Mouse (Mus musculus) forelimb bud, embryonic 11.5 days (tissue): ENCODE data around the gene Iqgap2.

Experiments used
- DNase-seq: peaks from one replicate; pipeline ENCODE4 v3.0.0-alpha.2; 2012; ENCODE audit warnings: low read depth, low spot score

The Iqgap2 gene

GRCm38 (mm10) chr13:95657171-95657570, 234.6 kb downstream of the Iqgap2 start:
- DNase-seq = no peak

GRCm38 (mm10) chr13:95655284-95655683, 236.4 kb downstream of the Iqgap2 start:
- no peak for DNase-seq

- DNase-seq = no peak
These were observed 238.0 kb downstream of the Iqgap2 start for GRCm38 (mm10) chr13:95653696-95654095.

GRCm38 (mm10) chr13:95651870-95652668, 239.7 kb downstream of the Iqgap2 start:
- DNase-seq = no peak

GRCm38 (mm10) chr13:95649941-95650340, 241.8 kb downstream of the Iqgap2 start:
- DNase-seq = no peak

- DNase-seq = no peak
These were observed 244.5 kb downstream of the Iqgap2 start for GRCm38 (mm10) chr13:95647248-95647647.

- no peak for DNase-seq
These were observed 245.0 kb downstream of the Iqgap2 start for GRCm38 (mm10) chr13:95646687-95647111.

GRCm38 (mm10) chr13:95643740-95644139, 248.0 kb downstream of the Iqgap2 start:
- DNase-seq = no peak

GRCm38 (mm10) chr13:95641061-95641986, 250.4 kb downstream of the Iqgap2 start:
- DNase-seq = no peak

GRCm38 (mm10) chr13:95640408-95640807, 251.3 kb downstream of the Iqgap2 start:
- no peak for DNase-seq

GRCm38 (mm10) chr13:95639336-95640116, 252.2 kb downstream of the Iqgap2 start:
- no peak for DNase-seq

- DNase-seq = no peak
These were observed 252.8 kb downstream of the Iqgap2 start for GRCm38 (mm10) chr13:95638894-95639293.

GRCm38 (mm10) chr13:95637737-95638136, 254.0 kb downstream of the Iqgap2 start:
- DNase-seq = no peak

GRCm38 (mm10) chr13:95635301-95635700, 256.4 kb downstream of the Iqgap2 start:
- no peak for DNase-seq

GRCm38 (mm10) chr13:95634451-95634850, 257.3 kb downstream of the Iqgap2 start:
- DNase-seq = no peak

GRCm38 (mm10) chr13:95633384-95633783, 258.3 kb downstream of the Iqgap2 start:
- DNase-seq = no peak

- DNase-seq = no peak
These were observed 259.6 kb downstream of the Iqgap2 start for GRCm38 (mm10) chr13:95632144-95632543.

GRCm38 (mm10) chr13:95630747-95631146, 261.0 kb downstream of the Iqgap2 start:
- DNase-seq = no peak

GRCm38 (mm10) chr13:95629751-95630150, 262.0 kb downstream of the Iqgap2 start:
- DNase-seq = no peak

GRCm38 (mm10) chr13:95626696-95627095, 265.0 kb downstream of the Iqgap2 start:
- DNase-seq = no peak

GRCm38 (mm10) chr13:95623042-95623441, 268.7 kb downstream of the Iqgap2 start:
- DNase-seq = no peak

- no peak for DNase-seq
These were observed 270.2 kb downstream of the Iqgap2 start for GRCm38 (mm10) chr13:95621563-95621962.
